Mouse (Mus musculus) lung, postnatal 0 days (tissue): Measurements from ENCODE around the gene Il1r1. TPM values are rescaled to one million over a fixed set of nuclear protein-coding genes. Genes with fewer than 3 reads are reported as not detected.
A peak's percentile ranks its signal among the peaks of the same experiment; 100 is the strongest.

ENCODE experiments used
- ATAC-seq: fragments of 200-750 bp; cut with Nextera tagmentation; 2 replicates; pipeline ENCODE4 v1.8.0; 2017; ENCODE audit warnings: moderate library complexity
- DNase-seq: peaks from one replicate; pipeline ENCODE4 v3.0.0-alpha.2; 2016; ENCODE audit warnings: low spot score
- H3K27ac ChIP-seq: fragments of 300-500 bp; sonication (generic); 2 replicates; pipeline ENCODE4 v1.5.1; 2014; ENCODE audit warnings: antibody characterized with exemption, mild to moderate bottlenecking, low read length, mixed read lengths
- H3K27me3 ChIP-seq: fragments of 300-500 bp; sonication (generic); replicated peaks from 2 replicates; pipeline ENCODE4 v1.6.1; 2014; ENCODE audit warnings: low read length, mixed read lengths; ENCODE audit not compliant: insufficient read depth
- H3K36me3 ChIP-seq: fragments of 300-500 bp; sonication (generic); 2 replicates; pipeline ENCODE4 v1.6.1; 2014; ENCODE audit warnings: low read length, mixed read lengths; ENCODE audit not compliant: insufficient read depth
- H3K4me1 ChIP-seq: fragments of 300-500 bp; sonication (generic); 2 replicates; pipeline ENCODE4 v1.6.1; 2014; ENCODE audit warnings: antibody characterized with exemption, low read depth, low read length, mixed read lengths; ENCODE audit not compliant: insufficient read depth
- H3K4me2 ChIP-seq: fragments of 300-500 bp; sonication (generic); replicated peaks from 2 replicates; pipeline ENCODE4 v1.6.1; 2014; ENCODE audit warnings: low read depth, mild to moderate bottlenecking, low read length, moderate library complexity, mixed read lengths
- H3K4me3 ChIP-seq: fragments of 300-500 bp; sonication (generic); 2 replicates; pipeline ENCODE4 v1.5.1; 2014; ENCODE audit warnings: low read depth, low read length
- H3K9ac ChIP-seq: fragments of 300-500 bp; sonication (generic); replicated peaks from 2 replicates; pipeline ENCODE4 v1.6.1; 2014; ENCODE audit warnings: low read depth, mild to moderate bottlenecking
- H3K9me3 ChIP-seq: fragments of 300-500 bp; sonication (generic); 2 replicates; pipeline ENCODE4 v1.6.1; 2016; ENCODE audit warnings: low read length, mixed read lengths
- CTCF ChIP-seq: IDR thresholded peaks from 2 replicates; pipeline ENCODE4 v1.5.1; 2016; ENCODE audit warnings: antibody characterized with exemption, mild to moderate bottlenecking
- EP300 ChIP-seq: IDR thresholded peaks from 2 replicates; pipeline ENCODE4 v1.6.1; 2016; ENCODE audit warnings: antibody characterized with exemption, mild to moderate bottlenecking, control low read depth
- WGBS: fragments of 180-500 bp; shearing (Covaris S2); extraction: QIAGEN DNeasy Blood & Tissue Kit; methylation state at CpG from one replicate; pipeline ENCODE4 v1.1.7; 2014; 5-methylcytosine and 5-hydroxymethylcytosine counted together
- polyA plus RNA-seq: library from polyadenylated mRNA; unstranded; fragments of >200 nt; fragmentation: Nextera tagmentation; extraction: Ambion mirVana; gene quantifications from 2 replicates; pipeline ENCODE4 v1.2.1, GENCODE M21; 2015

Gene Il1r1
- polyA plus RNA-seq = 13.5 and 14.1 TPM in 2 replicates

GRCm38 (mm10) chr1:40224539-40225284, at the start of gene Il1r1:
Gene Il1r1 (plus strand): TSS chr1:40225080.
- TF ChIP-seq EP300 = peak; percentile 77
- TF ChIP-seq CTCF = no peak
- peak within 1 kb of the TSS; percentile 51 for H3K4me2 ChIP-seq
- WGBS = 17% methylated on average over 12 of the region's 12 CpGs
- H3K27ac ChIP-seq = peak within 1 kb of the TSS; percentile 60
- H3K4me3 ChIP-seq = peak within 1 kb of the TSS; percentile 30
- H3K9ac ChIP-seq = no peak within 1 kb of the TSS
- peak; percentile 93 for DNase-seq
- ATAC-seq = peak; percentile 89
- H3K4me1 ChIP-seq = peaks cover 16% of the 10 kb centered on the region; the same call in 1 of the 2 replicates
- no peaks in the 10 kb centered on the region for H3K27me3 ChIP-seq
- H3K36me3 ChIP-seq = no peaks in the 10 kb centered on the region
- no peaks in the 10 kb centered on the region for H3K9me3 ChIP-seq

- no peak overlapping the region for H3K4me3 ChIP-seq
- no peak overlapping the region for H3K4me2 ChIP-seq
- H3K9me3 ChIP-seq = no peaks in the 10 kb centered on the region
- ATAC-seq (no peak), DNase-seq (no peak)
- no peaks in the 10 kb centered on the region for H3K36me3 ChIP-seq
- TF ChIP-seq CTCF = no peak
- TF ChIP-seq EP300 = no peak
- H3K27me3 ChIP-seq = no peaks in the 10 kb centered on the region
- no peak overlapping the region for H3K9ac ChIP-seq
- 69% methylated on average over 5 of the region's 5 CpGs for WGBS
- H3K4me1 ChIP-seq = no peaks in the 10 kb centered on the region
- H3K27ac ChIP-seq = no peak overlapping the region
Measured at GRCm38 (mm10) chr1:40175123-40175522, 49.8 kb upstream of the Il1r1 start.

GRCm38 (mm10) chr1:40175797-40176196, 49.1 kb upstream of the Il1r1 start:
- H3K9ac ChIP-seq = no peak overlapping the region
- ATAC-seq (no peak), DNase-seq (no peak)
- H3K4me3 ChIP-seq = no peak overlapping the region
- no peaks in the 10 kb centered on the region for H3K9me3 ChIP-seq
- no peaks in the 10 kb centered on the region for H3K4me1 ChIP-seq
- 93% methylated on average over 1 of the region's 1 CpGs for WGBS
- no peak overlapping the region for H3K4me2 ChIP-seq
- no peak for TF ChIP-seq CTCF
- TF ChIP-seq EP300 = no peak
- no peak overlapping the region for H3K27ac ChIP-seq
- no peaks in the 10 kb centered on the region for H3K36me3 ChIP-seq
- no peaks in the 10 kb centered on the region for H3K27me3 ChIP-seq

GRCm38 (mm10) chr1:40179031-40179430, 45.8 kb upstream of the Il1r1 start:
- 30% methylated on average over 4 of the region's 4 CpGs for WGBS
- Histone ChIP-seq H3K9me3 (no peaks in the 10 kb centered on the region), H3K4me2 (no peak overlapping the region), H3K36me3 (no peaks in the 10 kb centered on the region), H3K4me3 (no peak overlapping the region), H3K27me3 (no peaks in the 10 kb centered on the region), H3K4me1 (no peaks in the 10 kb centered on the region), H3K27ac (no peak overlapping the region), H3K9ac (no peak overlapping the region)
- TF ChIP-seq EP300 (no peak), CTCF (no peak)
- DNase-seq = no peak
- ATAC-seq = no peak

GRCm38 (mm10) chr1:40179493-40179892, 45.4 kb upstream of the Il1r1 start:
- no peak overlapping the region for H3K27ac ChIP-seq
- H3K9ac ChIP-seq = no peak overlapping the region
- H3K4me3 ChIP-seq = no peak overlapping the region
- no peaks in the 10 kb centered on the region for H3K9me3 ChIP-seq
- no peaks in the 10 kb centered on the region for H3K27me3 ChIP-seq
- H3K36me3 ChIP-seq = no peaks in the 10 kb centered on the region
- H3K4me2 ChIP-seq = no peak overlapping the region
- ATAC-seq (no peak), DNase-seq (no peak)
- TF ChIP-seq CTCF (no peak), EP300 (no peak)
- H3K4me1 ChIP-seq = no peaks in the 10 kb centered on the region
- WGBS = 56% methylated on average over 1 of the region's 1 CpGs

- H3K4me1 ChIP-seq = no peaks in the 10 kb centered on the region
- H3K36me3 ChIP-seq = no peaks in the 10 kb centered on the region
- no peaks in the 10 kb centered on the region for H3K9me3 ChIP-seq
- no peak overlapping the region for H3K27ac ChIP-seq
- DNase-seq (peak; percentile 20), ATAC-seq (no peak)
- H3K4me3 ChIP-seq = no peak overlapping the region
- no peaks in the 10 kb centered on the region for H3K27me3 ChIP-seq
- H3K9ac ChIP-seq = no peak overlapping the region
- no peak for TF ChIP-seq CTCF
- no peak for TF ChIP-seq EP300
- H3K4me2 ChIP-seq = no peak overlapping the region
- WGBS = 61% methylated on average over 2 of the region's 2 CpGs
Measured at GRCm38 (mm10) chr1:40180861-40181260, 44.0 kb upstream of the Il1r1 start.
